Mouse (Mus musculus): ENCODE data around the gene Lgals1. TPM values are rescaled to one million over a fixed set of nuclear protein-coding genes. Genes with fewer than 3 reads are reported as not detected.
A peak's percentile ranks its signal among the peaks of the same experiment; 100 is the strongest.

Lgals1 gene
- total and polyA plus RNA-seq, 3 experiments: 558 to 3,673 (median 2,086) TPM

DNA sequence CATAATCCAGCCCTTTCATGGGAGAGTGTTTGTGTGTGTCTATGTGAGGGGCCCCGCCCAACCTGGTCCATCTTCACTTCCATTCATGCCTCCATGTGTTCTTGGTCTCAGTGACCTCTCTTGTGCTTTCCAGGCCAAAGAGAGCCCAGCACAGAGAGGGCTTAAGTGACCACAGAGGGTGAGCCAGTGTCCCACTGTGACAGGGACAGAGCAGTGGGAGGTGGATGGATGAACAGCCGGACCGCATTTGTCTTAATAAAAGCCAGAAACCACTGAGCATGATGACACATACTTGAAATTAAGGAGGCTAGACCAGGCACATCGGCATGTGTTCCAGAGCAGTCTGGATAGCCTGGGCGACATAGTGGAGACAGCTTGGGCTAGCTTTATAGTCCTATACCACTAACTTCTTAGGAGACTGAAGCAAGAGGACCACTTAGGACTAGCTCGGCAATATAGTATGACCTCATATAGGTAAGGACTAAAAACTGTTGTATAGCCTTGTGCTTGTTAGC is 3.7 kb downstream of the Lgals1 start:
- H3K9me3 ChIP-seq (replicated peaks): no peaks in the 10 kb centered on the region
- DNase-seq (ENCODE audit: low spot score) (no peak), ATAC-seq (ENCODE audit: extremely low read depth, insufficient number of reproducible peaks, low FRiP score, poor library complexity, severe bottlenecking) (no peak)
- peaks cover 37% of the 10 kb centered on the region for H3K36me3 ChIP-seq (replicated peaks)
- peaks cover 74% of the 10 kb centered on the region for H3K4me1 ChIP-seq (ENCODE audit: insufficient read depth, low read depth, low read length)
- H3K27me3 ChIP-seq (ENCODE audit: insufficient read depth, low read length): no peaks in the 10 kb centered on the region
- H3K4me3 ChIP-seq (ENCODE audit: low read depth, low read length): peak overlapping the region; percentile 61; the same call in 1 of the 2 replicates
- TF ChIP-seq POLR2AphosphoS5 (IDR thresholded peaks at IDR 0.05; ENCODE audit: insufficient replicate concordance, low read depth, low read length) (no peak), CTCF (IDR thresholded peaks at IDR 0.05; ENCODE audit: low read depth, low read length) (no peak), TAL1 (conservative IDR thresholded peaks at IDR 0.05; ENCODE audit: low read depth, low read length) (no peak), GATA2 (IDR thresholded peaks at IDR 0.05; ENCODE audit: borderline replicate concordance, low read depth, low read length) (no peak), GATA1 (IDR thresholded peaks at IDR 0.05; ENCODE audit: borderline replicate concordance, low read length) (no peak)

DNA sequence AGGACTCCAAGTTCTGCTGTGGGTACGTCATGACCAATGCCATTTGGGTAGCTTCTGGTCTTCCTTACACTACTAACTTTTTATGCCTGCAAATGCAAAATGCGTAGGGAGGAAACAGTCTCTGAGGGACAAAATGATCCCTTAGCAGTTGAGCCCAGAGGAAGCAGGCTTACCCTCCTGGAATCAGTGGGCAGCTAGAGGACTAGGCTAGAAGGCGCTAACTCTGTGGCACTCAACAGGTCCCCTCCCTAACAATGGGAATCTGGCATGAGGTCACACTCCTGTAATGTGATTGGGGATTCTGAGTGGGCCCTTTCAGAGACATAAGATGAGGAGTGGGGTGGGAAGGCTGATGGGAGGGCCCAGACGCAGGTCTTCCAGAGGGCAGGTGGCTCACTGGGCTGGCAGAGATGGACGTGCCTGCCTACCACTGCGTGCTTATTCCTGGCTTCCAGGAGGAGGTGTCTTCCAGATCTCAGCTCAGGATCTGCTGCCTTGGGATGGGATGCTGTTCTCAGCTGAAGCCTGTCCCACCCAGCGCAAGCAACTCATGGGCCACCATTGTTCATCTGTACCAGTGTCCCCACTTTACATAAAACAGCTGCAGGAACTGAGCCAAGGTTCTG is 4.4 kb downstream of the Lgals1 start:
- no peak overlapping the region; the same call in 1 of the 2 replicates for H3K4me3 ChIP-seq (ENCODE audit: low read depth, low read length)
- H3K27me3 ChIP-seq (ENCODE audit: insufficient read depth, low read length): no peaks in the 10 kb centered on the region
- peaks cover 72% of the 10 kb centered on the region for H3K4me1 ChIP-seq (ENCODE audit: insufficient read depth, low read depth, low read length)
- H3K36me3 ChIP-seq (replicated peaks): peaks cover 38% of the 10 kb centered on the region
- TF ChIP-seq GATA2 (IDR thresholded peaks at IDR 0.05; ENCODE audit: borderline replicate concordance, low read depth, low read length) (no peak), GATA1 (IDR thresholded peaks at IDR 0.05; ENCODE audit: borderline replicate concordance, low read length) (no peak), CTCF (IDR thresholded peaks at IDR 0.05; ENCODE audit: low read depth, low read length) (no peak), POLR2AphosphoS5 (IDR thresholded peaks at IDR 0.05; ENCODE audit: insufficient replicate concordance, low read depth, low read length) (peak; percentile 79; the same call in 1 of the 2 replicates), TAL1 (conservative IDR thresholded peaks at IDR 0.05; ENCODE audit: low read depth, low read length) (no peak)
- DNase-seq (ENCODE audit: low spot score) (no peak), ATAC-seq (ENCODE audit: extremely low read depth, insufficient number of reproducible peaks, low FRiP score, poor library complexity, severe bottlenecking) (no peak)
- no peaks in the 10 kb centered on the region for H3K9me3 ChIP-seq (replicated peaks)

DNA sequence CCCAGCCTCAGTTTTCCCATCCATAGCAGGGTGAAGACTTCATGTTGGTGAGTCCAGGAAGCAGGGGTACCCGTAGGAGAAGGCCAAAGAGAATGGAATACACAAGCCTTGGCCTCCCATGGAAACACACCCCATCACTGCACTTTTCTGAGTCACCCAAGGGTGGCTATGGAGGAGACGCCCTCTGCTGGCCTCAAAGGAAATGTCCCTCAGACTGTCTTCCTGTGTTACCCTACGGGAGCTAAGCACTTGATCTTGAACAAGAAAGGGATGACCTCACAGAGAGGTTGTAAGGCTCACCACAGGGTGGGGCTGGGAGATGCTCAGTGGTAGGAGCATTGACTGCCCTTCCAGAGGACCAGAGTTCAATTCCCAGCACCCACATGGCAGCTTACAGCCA is 5.1 kb downstream of the Lgals1 start:
- H3K4me3 ChIP-seq (ENCODE audit: low read depth, low read length): no peak overlapping the region
- H3K4me1 ChIP-seq (ENCODE audit: insufficient read depth, low read depth, low read length): peaks cover 74% of the 10 kb centered on the region
- H3K27me3 ChIP-seq (ENCODE audit: insufficient read depth, low read length): no peaks in the 10 kb centered on the region
- peak; percentile 30 for ATAC-seq (ENCODE audit: extremely low read depth, insufficient number of reproducible peaks, low FRiP score, poor library complexity, severe bottlenecking)
- H3K36me3 ChIP-seq (replicated peaks): peaks cover 44% of the 10 kb centered on the region
- TF ChIP-seq GATA1 (IDR thresholded peaks at IDR 0.05; ENCODE audit: borderline replicate concordance, low read length) (no peak), CTCF (IDR thresholded peaks at IDR 0.05; ENCODE audit: low read depth, low read length) (peak; percentile 71)
- H3K9me3 ChIP-seq (replicated peaks): no peaks in the 10 kb centered on the region
- peak; percentile 71 for DNase-seq (ENCODE audit: low spot score)

DNA sequence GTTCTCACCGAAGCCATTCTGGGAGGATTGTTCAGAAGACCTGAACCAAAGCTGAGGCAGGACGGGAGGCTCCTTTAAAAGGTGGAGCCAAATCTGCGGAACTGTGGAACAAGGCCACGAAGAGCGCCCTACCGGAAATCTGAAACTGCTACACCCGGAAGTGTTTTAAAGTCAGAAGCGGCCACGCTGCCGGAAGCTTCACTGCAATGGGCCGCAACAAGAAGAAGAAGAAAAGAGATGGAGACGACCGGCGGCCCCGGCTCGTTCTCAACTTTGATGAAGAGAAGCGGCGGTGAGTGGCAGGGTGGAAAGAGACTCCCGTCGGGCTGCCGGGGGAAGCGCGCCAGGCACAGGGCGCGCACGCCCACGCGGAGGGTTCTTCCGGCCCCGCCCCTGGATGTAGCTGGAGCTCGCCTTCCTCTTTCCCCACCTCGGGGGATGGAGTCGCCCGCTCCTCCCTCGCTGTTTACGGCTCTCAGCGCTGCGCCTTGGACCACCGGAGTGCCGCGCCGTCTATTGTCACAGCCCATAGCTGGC is 8.3 kb downstream of the Lgals1 start, which contains the start of gene Nol12:
TSS of gene Nol12 (plus strand) at position 150 of the 537 bp plus-strand sequence.
- Histone ChIP-seq H3K9me3 (replicated peaks) (no peaks in the 10 kb centered on the region), H3K36me3 (replicated peaks) (peaks cover 56% of the 10 kb centered on the region), H3K4me3 (ENCODE audit: low read depth, low read length) (peak within 1 kb of the TSS; percentile 82), H3K4me1 (ENCODE audit: insufficient read depth, low read depth, low read length) (peaks cover 67% of the 10 kb centered on the region), H3K27me3 (ENCODE audit: insufficient read depth, low read length) (no peaks in the 10 kb centered on the region; the same call in 1 of the 2 replicates)
- TF ChIP-seq TAL1 (conservative IDR thresholded peaks at IDR 0.05; ENCODE audit: low read depth, low read length) (no peak), CTCF (IDR thresholded peaks at IDR 0.05; ENCODE audit: low read depth, low read length) (no peak), POLR2AphosphoS5 (IDR thresholded peaks at IDR 0.05; ENCODE audit: insufficient replicate concordance, low read depth, low read length) (no peak), GATA1 (IDR thresholded peaks at IDR 0.05; ENCODE audit: borderline replicate concordance, low read length) (no peak), GATA2 (IDR thresholded peaks at IDR 0.05; ENCODE audit: borderline replicate concordance, low read depth, low read length) (no peak)
- peak; percentile 69 for DNase-seq (ENCODE audit: low spot score)
- peak; percentile 37 for ATAC-seq (ENCODE audit: extremely low read depth, insufficient number of reproducible peaks, low FRiP score, poor library complexity, severe bottlenecking)

DNA sequence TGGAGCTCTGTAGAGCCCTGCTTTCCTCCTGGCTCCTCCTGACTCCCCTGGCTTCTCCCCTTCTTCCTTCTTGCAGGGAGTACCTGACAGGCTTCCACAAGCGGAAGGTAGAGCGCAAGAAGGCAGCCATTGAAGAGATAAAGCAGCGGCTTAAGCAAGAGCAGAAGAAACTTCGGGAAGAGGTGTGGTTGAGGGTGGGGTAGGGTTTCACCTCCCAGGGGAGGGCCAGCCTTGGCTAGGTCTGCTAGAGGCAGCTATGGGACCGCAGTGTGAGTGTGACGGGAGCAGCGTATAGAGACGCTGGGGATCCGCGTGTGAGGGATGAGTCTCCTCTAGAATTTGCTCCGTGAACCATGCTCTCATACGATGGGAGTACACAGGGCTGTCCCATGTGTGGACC is 9.9 kb downstream of the Lgals1 start:
- H3K4me1 ChIP-seq (ENCODE audit: insufficient read depth, low read depth, low read length): peaks cover 52% of the 10 kb centered on the region
- DNase-seq (ENCODE audit: low spot score): no peak
- TF ChIP-seq GATA2 (IDR thresholded peaks at IDR 0.05; ENCODE audit: borderline replicate concordance, low read depth, low read length): no peak
- no peak for ATAC-seq (ENCODE audit: extremely low read depth, insufficient number of reproducible peaks, low FRiP score, poor library complexity, severe bottlenecking)
- H3K36me3 ChIP-seq (replicated peaks): peaks cover 56% of the 10 kb centered on the region
- H3K9me3 ChIP-seq (replicated peaks): no peaks in the 10 kb centered on the region
- H3K4me3 ChIP-seq (ENCODE audit: low read depth, low read length): peak overlapping the region; percentile 82; the same call in 1 of the 2 replicates
- no peaks in the 10 kb centered on the region; the same call in 1 of the 2 replicates for H3K27me3 ChIP-seq (ENCODE audit: insufficient read depth, low read length)

DNA sequence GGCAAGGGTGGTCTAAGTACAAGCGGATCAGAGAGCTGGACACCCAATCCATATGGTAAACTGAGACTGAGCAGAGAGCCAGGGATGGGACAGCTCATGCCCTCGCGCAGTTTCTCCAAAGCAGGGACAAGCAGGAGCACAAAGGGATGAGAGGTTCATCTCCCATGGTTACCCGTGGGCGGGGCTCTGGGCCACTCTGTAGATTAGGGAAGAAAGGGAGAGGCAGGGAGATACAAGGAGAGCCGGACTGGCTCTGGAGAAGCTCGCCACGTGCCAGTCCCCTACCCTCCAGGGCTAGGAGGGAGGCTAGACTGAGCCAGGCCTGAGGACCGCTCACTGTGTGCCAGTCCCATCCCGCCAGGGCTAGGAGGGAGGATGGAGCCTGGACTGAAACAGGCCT is 10.8 kb downstream of the Lgals1 start:
- H3K4me3 ChIP-seq (ENCODE audit: low read depth, low read length): no peak overlapping the region; the same call in 1 of the 2 replicates
- TF ChIP-seq GATA2 (IDR thresholded peaks at IDR 0.05; ENCODE audit: borderline replicate concordance, low read depth, low read length) (no peak), POLR2AphosphoS5 (IDR thresholded peaks at IDR 0.05; ENCODE audit: insufficient replicate concordance, low read depth, low read length) (no peak), CTCF (IDR thresholded peaks at IDR 0.05; ENCODE audit: low read depth, low read length) (no peak), GATA1 (IDR thresholded peaks at IDR 0.05; ENCODE audit: borderline replicate concordance, low read length) (no peak), TAL1 (conservative IDR thresholded peaks at IDR 0.05; ENCODE audit: low read depth, low read length) (no peak)
- no peaks in the 10 kb centered on the region for H3K9me3 ChIP-seq (replicated peaks)
- H3K4me1 ChIP-seq (ENCODE audit: insufficient read depth, low read depth, low read length): peaks cover 44% of the 10 kb centered on the region
- peaks cover 64% of the 10 kb centered on the region for H3K36me3 ChIP-seq (replicated peaks)
- DNase-seq (ENCODE audit: low spot score): no peak
- no peak for ATAC-seq (ENCODE audit: extremely low read depth, insufficient number of reproducible peaks, low FRiP score, poor library complexity, severe bottlenecking)
- no peaks in the 10 kb centered on the region; the same call in 1 of the 2 replicates for H3K27me3 ChIP-seq (ENCODE audit: insufficient read depth, low read length)
